Mouse (Mus musculus) bone marrow, adult 2 months (tissue): Measurements from ENCODE around the gene Fam129c. TPM values are rescaled to one million over a fixed set of nuclear protein-coding genes. Genes with fewer than 3 reads are reported as not detected.

ENCODE experiments used
- H3K27ac ChIP-seq: fragments of 200-500 bp; 2 replicates; pipeline ENCODE4 v1.5.1; 2012; ENCODE audit warnings: low read depth, mild to moderate bottlenecking, control low read depth, inconsistent platforms, low read length; ENCODE audit not compliant: control insufficient read depth, poor library complexity, insufficient read depth
- H3K4me1 ChIP-seq: fragments of 200-500 bp; 2 replicates; pipeline ENCODE4 v1.6.1; 2011; ENCODE audit warnings: low read length; ENCODE audit not compliant: control insufficient read depth, insufficient read depth
- H3K4me3 ChIP-seq: fragments of 200-500 bp; replicated peaks from 2 replicates; pipeline ENCODE3; 2011; ENCODE audit warnings: mild to moderate bottlenecking, low read depth, low read length, control low read depth; ENCODE audit not compliant: control insufficient read depth
- CTCF ChIP-seq: fragments of 200-500 bp; IDR thresholded peaks from 2 replicates; pipeline ENCODE4 v1.5.1; 2011; ENCODE audit warnings: low read length, control low read depth; ENCODE audit not compliant: control insufficient read depth, insufficient read depth
- POLR2A ChIP-seq: fragments of 200-500 bp; IDR thresholded peaks from 2 replicates; pipeline ENCODE4 v1.6.1; 2011; ENCODE audit warnings: low read depth, mild to moderate bottlenecking, control low read depth, low read length, borderline replicate concordance; ENCODE audit not compliant: control insufficient read depth
- WGBS: fragments of 180-500 bp; shearing (Covaris S2); methylation state at CpG from one replicate; pipeline ENCODE4 v1.1.7; 2018; 5-methylcytosine and 5-hydroxymethylcytosine counted together
- polyA plus RNA-seq: library from polyadenylated mRNA; stranded (reverse); fragments of >200 nt; gene quantifications from 2 replicates; pipeline ENCODE4 v1.2.4, GENCODE M21; 2011; ENCODE audit warnings: low replicate concordance; ENCODE audit not compliant: missing spikeins, insufficient read depth, insufficient read length

The Fam129c gene
- polyA plus RNA-seq, 1 experiment, result 106 TPM

DNA sequence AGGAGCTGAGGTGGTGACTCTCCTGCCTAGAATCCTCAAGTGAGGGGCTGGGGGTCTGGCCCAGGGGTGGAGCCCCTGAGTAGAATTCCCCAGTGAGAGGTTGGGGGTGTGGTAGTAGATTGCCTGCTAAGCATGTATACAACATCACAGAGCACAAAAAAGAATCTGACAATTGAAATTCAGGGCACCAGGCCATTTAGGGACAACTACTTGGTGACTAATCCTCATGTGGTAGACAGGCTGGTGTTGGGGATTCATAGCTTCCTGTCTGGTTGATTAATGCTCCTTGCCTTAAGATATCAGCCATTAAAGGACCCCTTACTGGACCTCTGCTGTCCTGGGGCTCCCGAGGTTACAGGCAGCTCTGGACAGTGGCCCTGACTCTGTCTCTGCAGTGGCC is 18.4 kb upstream of the Fam129c start:
- TF ChIP-seq POLR2A (no peak), CTCF (no peak)
- H3K27ac ChIP-seq, result no peak overlapping the region
- WGBS, result 75% methylated on average over 1 of the region's 1 CpGs
- no peak overlapping the region for H3K4me3 ChIP-seq
- no peaks in the 10 kb centered on the region for H3K4me1 ChIP-seq

- WGBS, result 84% methylated on average over 14 of the region's 14 CpGs
- no peak for TF ChIP-seq POLR2A
- TF ChIP-seq CTCF, result no peak
- H3K27ac ChIP-seq, result no peak overlapping the region
These were observed 18.0 kb upstream of the Fam129c start for GRCm38 (mm10) chr8:71579476-71579875.

DNA sequence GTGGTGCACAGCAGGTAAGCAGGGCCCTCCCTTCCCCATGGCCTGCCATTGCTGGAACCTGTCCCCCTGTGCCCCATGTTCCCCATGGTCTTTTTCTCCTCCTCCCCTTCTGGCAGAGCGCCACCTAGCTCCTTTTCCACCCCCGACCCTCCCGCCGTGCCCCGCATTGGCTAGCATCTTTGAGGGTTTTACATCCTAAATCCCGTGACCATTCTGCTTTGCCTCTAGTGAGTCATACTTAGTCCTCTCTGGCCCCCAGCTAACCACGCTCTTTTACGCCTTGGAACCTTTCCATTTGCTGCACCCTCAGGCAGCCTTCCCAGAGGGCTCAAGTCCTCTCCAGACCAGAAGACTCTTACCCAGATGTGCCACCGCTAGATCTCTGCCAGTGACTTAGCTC is 17.2 kb upstream of the Fam129c start:
- 85% methylated on average over 9 of the region's 9 CpGs for WGBS
- Histone ChIP-seq H3K27ac (no peak overlapping the region), H3K4me3 (no peak overlapping the region), H3K4me1 (no peaks in the 10 kb centered on the region)
- TF ChIP-seq POLR2A (no peak), CTCF (no peak)

More at GRCm38 (mm10) chr8:71579476-71579875, 18.0 kb upstream of the Fam129c start:
- Histone ChIP-seq H3K4me1 (no peaks in the 10 kb centered on the region), H3K4me3 (no peak overlapping the region)

DNA sequence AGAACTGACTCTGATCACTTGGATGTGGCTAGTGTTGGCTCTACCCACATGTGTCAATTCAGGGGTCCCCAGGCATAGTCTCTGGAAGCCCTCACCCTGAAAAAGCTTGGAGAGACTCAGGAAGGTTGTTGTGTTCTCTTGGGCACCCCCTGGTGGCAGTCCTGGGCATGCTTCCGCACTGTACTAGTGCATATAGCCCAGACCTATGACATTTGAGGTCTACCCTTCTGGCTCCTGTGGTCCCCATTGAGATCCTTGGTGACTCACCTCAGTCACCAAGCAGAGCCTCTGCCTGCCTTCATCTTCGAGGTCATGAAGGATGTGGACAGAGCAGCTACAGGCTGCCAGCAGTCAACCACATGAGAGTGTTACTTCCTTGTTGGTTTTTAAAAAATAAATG is 10.6 kb upstream of the Fam129c start:
- WGBS, result 43% methylated on average over 2 of the region's 2 CpGs
- Histone ChIP-seq H3K27ac (no peak overlapping the region), H3K4me3 (no peak overlapping the region), H3K4me1 (peaks cover 8% of the 10 kb centered on the region)
- peak; percentile 61; the same call in 1 of the 2 replicates for TF ChIP-seq CTCF
- TF ChIP-seq POLR2A, result no peak

DNA sequence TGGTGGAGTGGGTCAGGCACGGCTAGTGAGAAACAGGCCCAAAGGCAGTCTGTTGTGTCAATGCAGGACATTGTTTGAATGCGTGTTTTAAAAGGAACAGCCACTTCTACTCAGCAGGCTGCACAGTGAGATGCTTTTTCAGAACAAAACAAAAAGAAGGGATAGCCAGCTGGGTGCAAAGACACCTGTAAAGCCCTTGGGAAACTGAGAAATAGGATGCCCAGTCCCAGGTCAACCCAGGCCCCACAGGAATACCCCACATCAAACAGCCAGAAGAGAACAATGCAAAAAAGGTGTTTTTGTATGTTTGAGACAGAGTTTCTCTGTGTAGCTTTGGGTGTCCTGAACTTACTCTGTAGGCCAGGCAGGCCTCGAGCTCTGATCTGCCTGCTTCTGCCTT is 8.7 kb upstream of the Fam129c start:
- no peak for TF ChIP-seq CTCF
- TF ChIP-seq POLR2A, result no peak
- 83% methylated on average over 3 of the region's 3 CpGs for WGBS
- H3K4me3 ChIP-seq, result no peak overlapping the region
- H3K4me1 ChIP-seq, result peaks cover 10% of the 10 kb centered on the region
- no peak overlapping the region for H3K27ac ChIP-seq

GRCm38 (mm10) chr8:71591017-71591416 is 6.4 kb upstream of the Fam129c start:
- TF ChIP-seq CTCF (no peak), POLR2A (no peak)
- WGBS, result 14% methylated on average over 5 of the region's 5 CpGs
- Histone ChIP-seq H3K4me1 (peaks cover 16% of the 10 kb centered on the region), H3K27ac (peak overlapping the region; percentile 99), H3K4me3 (peak overlapping the region; percentile 80)

DNA sequence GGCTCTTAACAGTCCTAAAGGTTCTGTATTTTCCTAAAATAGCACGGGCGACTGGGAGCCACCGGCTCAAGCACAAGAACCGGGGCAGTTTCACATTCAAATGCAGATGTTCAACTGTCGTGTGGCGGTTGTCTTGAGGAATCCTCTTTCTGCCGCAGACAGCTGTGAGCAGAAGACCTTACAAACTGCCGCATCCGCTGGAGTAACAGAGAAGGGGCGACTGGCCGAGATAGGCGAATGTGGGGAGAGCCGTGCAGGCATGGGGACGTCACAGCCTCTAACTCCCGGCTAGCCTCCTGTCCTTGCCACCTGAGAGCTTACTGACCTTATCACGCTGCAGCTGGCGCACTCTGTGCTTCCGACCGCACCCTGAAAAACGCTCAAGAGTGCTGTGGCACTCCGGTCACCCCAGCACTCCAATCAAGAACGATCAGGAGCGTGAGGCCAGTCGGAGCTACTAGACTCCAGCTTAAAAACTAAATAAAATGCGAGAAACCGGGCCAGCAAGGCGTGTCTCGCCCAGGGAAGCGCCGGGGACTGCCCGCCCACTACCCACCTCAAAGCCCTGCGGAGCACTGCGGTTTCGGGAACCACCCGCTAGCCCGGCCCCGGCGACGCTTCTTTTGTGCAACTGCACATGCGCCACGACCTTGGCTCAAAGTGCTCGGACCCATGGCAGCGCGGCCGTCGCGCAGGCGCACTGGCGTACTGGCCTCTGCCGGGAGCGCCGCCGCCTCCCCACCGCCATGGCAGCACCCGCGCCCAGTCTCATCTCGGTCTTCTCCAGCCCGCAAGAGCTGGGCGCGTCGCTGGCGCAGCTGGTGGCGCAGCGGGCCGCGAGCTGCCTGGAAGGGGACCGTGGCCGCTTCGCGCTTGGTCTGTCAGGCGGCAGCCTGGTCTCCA is 5.7 kb upstream of the Fam129c start, which contains the start of gene Pgls:
Pgls (plus strand) TSS at position 706 of the 903 bp plus-strand sequence.
- H3K4me1 ChIP-seq, result peaks cover 18% of the 10 kb centered on the region
- peak; percentile 88; the same call in 1 of the 2 replicates for TF ChIP-seq POLR2A
- no peak for TF ChIP-seq CTCF
- peak within 1 kb of the TSS; percentile 80 for H3K4me3 ChIP-seq
- H3K27ac ChIP-seq, result peak within 1 kb of the TSS; percentile 99
- WGBS, result under 1% methylated on average over 71 of the region's 71 CpGs

- 3% methylated on average over 60 of the region's 60 CpGs for WGBS
- TF ChIP-seq CTCF (no peak; the same call in 1 of the 2 replicates), POLR2A (no peak)
These were observed 4.9 kb upstream of the Fam129c start for GRCm38 (mm10) chr8:71592374-71593170.

More at GRCm38 (mm10) chr8:71592374-71593170, 4.9 kb upstream of the Fam129c start:
- Histone ChIP-seq H3K4me1 (peaks cover 18% of the 10 kb centered on the region), H3K27ac (peak overlapping the region; percentile 99), H3K4me3 (peak overlapping the region; percentile 80)
